Mouse (Mus musculus) brain, embryonic 14.5 days (tissue): ENCODE data around the gene Hsh2d.

Experiments used
- CTCF ChIP-seq: fragments of 200-500 bp; IDR thresholded peaks from 2 replicates; pipeline ENCODE4 v1.5.1; 2012; ENCODE audit warnings: inconsistent platforms, mild to moderate bottlenecking, moderate library complexity, borderline replicate concordance; ENCODE audit not compliant: insufficient read depth, insufficient read length; ENCODE audit errors: extremely low read depth
- POLR2A ChIP-seq: fragments of 200-500 bp; IDR thresholded peaks from 2 replicates; pipeline ENCODE4 v1.6.1; 2012; ENCODE audit warnings: mild to moderate bottlenecking, inconsistent platforms, borderline replicate concordance; ENCODE audit not compliant: poor library complexity, insufficient read depth, insufficient read length, severe bottlenecking; ENCODE audit errors: extremely low read depth

GRCm38 (mm10) chr8:72153382-72153781 lies 36.1 kb upstream of the Hsh2d start:
- TF ChIP-seq CTCF (no peak), POLR2A (no peak)
